Mouse (Mus musculus) heart, postnatal 36 days (tissue): ENCODE measurements around the gene Cenpa. TPM values are rescaled to one million over a fixed set of nuclear protein-coding genes. Genes with fewer than 3 reads are reported as not detected.

Experiments
- DNase-seq, 2 experiments: peaks; one replicate each; pipeline ENCODE4 v3.0.0; 2021 to 2022
- intact Hi-C: fragments of 180-260 bp; cut with DNase I; formaldehyde crosslinking; loops from one replicate; pipeline ENCODE4 v1.15.1; 2025
- total RNA-seq, 2 experiments: library from RNA; stranded (reverse); gene quantifications; 2 replicates each; pipeline ENCODE4 v1.2.3; 2021

The Cenpa gene
- total RNA-seq, 2 experiments from 2014 or later = 49.5 to 55.2 TPM

- intact Hi-C loops = no loop called here
- DNase-seq = no peak
These were observed 22.9 kb upstream of the Cenpa start for GRCm38 (mm10) chr5:30643477-30644179.

DNA sequence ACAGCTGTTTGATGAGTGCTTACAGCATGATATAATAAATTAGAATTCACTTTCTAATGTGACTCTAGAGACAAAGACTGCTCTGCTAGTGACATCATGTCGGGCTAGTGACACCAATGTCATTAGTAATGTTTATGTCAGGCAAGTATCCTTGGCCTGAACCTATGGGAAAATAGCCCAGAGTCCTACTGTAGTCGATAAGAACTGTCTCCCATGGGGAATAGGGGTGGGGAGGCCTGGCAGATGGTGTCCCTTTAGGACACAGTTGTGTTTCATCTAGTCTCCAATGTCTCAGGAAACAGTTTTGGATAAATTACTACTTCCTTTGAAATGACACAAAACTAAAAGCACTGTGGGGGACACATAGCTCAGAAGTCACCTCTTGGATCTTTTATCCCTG, 20.5 kb upstream of the Cenpa start:
- DNase-seq = no peak
- intact Hi-C loops = no loop called here

GRCm38 (mm10) chr5:30647396-30647795, 19.2 kb upstream of the Cenpa start:
- no peak for DNase-seq
- intact Hi-C loops = no loop called here

- peak; percentile 93 to 96 for DNase-seq
- intact Hi-C loops = no loop called here
These were observed 18.6 kb upstream of the Cenpa start, which contains the start of gene Slc35f6 for GRCm38 (mm10) chr5:30647815-30648560. Gene Slc35f6, plus strand, starts transcription at chr5:30647933.

- no peak for DNase-seq
- intact Hi-C loops = no loop called here
These were observed 17.0 kb upstream of the Cenpa start for GRCm38 (mm10) chr5:30649558-30649957.

DNA sequence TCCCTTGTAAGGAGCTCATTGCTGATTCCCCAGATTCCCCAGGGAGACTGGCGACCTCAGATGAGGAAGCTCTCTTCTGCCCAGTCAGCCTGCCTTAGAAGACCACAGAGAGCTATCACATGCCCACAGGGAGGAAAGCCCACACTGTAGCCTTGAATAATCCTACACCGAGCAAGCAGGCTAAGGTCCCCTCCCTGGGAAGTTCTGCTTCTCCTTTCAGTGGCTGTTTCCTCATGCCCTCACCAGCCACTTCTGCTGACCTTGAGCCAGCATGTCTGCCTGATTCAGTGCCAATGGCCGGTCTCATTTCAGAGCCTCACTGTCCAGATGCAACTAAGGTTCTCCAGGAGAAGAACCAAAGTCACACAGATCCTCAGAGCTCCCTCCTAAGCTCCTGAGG, 15.8 kb upstream of the Cenpa start:
- intact Hi-C loops = loop anchor here (2.0 kb wide), 1 partner anchor 14 kb away; no protein-coding TSS in a partner anchor
- DNase-seq = peak; percentile 38 to 55

DNA sequence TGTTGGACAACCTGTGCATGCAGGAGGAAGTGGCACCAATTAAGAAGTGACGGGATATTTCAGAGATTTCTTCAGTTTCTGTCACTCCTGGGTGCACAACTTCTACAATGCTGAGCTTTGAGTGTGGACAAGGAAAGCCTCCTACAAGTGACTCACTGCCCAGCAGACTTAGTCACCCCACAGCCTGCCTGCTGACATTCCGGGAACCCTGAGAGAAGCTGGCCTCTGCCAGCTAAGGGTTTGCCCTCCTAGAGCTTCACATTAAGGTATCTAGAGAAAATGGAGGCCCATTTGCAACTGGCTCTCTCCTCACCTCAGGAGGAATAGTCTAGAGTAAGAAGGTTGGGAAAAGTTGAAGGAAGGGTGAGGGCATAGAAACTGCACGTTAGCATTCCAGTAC, 15.0 kb upstream of the Cenpa start:
- intact Hi-C loops = loop anchor here (2.0 kb wide), 1 partner anchor 13 kb away; no protein-coding TSS in a partner anchor
- no peak for DNase-seq

GRCm38 (mm10) chr5:30653246-30653645, 13.3 kb upstream of the Cenpa start:
- intact Hi-C loops = no loop called here
- DNase-seq = no peak

GRCm38 (mm10) chr5:30655042-30655441, 11.5 kb upstream of the Cenpa start:
- DNase-seq = no peak
- intact Hi-C loops = no loop called here

GRCm38 (mm10) chr5:30655526-30656195, 10.9 kb upstream of the Cenpa start:
- no peak for DNase-seq
- intact Hi-C loops = no loop called here

GRCm38 (mm10) chr5:30659042-30659441, 7.5 kb upstream of the Cenpa start:
- intact Hi-C loops = no loop called here
- no peak for DNase-seq

GRCm38 (mm10) chr5:30660278-30660677, 6.3 kb upstream of the Cenpa start:
- intact Hi-C loops = no loop called here

GRCm38 (mm10) chr5:30660813-30661212, 5.8 kb upstream of the Cenpa start:
- intact Hi-C loops = no loop called here
- DNase-seq = no peak

More at GRCm38 (mm10) chr5:30660278-30660677, 6.3 kb upstream of the Cenpa start:
- no peak for DNase-seq

GRCm38 (mm10) chr5:30665360-30665759, 1.2 kb upstream of the Cenpa start:
- no peak for DNase-seq
- intact Hi-C loops = loop anchor here (2.0 kb wide), 1 partner anchor 15 kb away; no protein-coding TSS in a partner anchor

- intact Hi-C loops = loop anchor here (2.0 kb wide), 1 partner anchor 15 kb away; no protein-coding TSS in a partner anchor
- no peak for DNase-seq
These were observed 609 bp upstream of the Cenpa start for GRCm38 (mm10) chr5:30665968-30666367.

GRCm38 (mm10) chr5:30667215-30667614, 638 bp downstream of the Cenpa start:
- intact Hi-C loops = no loop called here
- no peak for DNase-seq

GRCm38 (mm10) chr5:30667686-30668085, 1.1 kb downstream of the Cenpa start:
- DNase-seq = no peak
- intact Hi-C loops = no loop called here

DNA sequence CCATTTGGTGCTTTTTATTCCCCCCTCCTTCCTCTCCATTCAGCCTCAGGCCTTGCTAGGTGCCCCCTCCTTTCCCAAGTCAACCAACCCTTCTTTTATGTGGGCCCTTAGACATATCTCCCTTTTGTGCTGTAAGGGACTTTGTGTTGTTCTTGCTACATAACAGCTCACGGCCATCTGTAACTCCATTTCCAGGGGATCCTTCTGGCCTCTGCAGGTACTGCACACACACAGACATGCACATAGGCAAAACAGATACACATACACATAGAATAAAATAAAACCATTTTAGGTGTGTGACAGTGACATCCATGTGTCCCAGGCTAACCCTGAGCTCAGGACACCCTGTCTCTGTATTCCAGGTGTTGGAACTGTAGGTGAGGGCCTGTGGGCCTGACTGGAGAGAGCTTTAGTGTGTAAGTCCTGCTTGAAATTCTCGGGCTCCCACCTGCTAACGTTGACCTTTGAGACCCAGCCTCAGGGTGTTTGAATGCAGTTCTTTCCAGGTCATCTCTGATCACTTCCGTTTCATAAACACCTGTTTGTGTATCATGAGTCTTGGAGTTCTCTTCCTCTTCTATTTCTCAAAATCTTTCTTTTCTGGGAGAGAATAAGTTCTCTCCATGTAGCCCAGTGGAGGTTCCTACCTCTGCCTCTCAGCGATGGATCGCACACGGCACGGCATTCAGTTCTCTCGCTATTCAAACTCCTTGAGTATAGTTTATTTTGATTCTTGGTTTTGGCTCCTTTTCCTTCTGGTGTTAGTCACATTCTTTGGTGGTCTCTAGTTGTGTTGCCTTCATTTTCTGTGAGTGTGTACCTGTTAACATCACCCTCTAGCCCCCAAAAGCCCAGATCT, 2.3 kb downstream of the Cenpa start:
- intact Hi-C loops = no loop called here
- DNase-seq = no peak

GRCm38 (mm10) chr5:30669496-30669830, 2.9 kb downstream of the Cenpa start:
- DNase-seq = no peak
- intact Hi-C loops = no loop called here

GRCm38 (mm10) chr5:30670091-30670490, 3.5 kb downstream of the Cenpa start:
- intact Hi-C loops = no loop called here
- DNase-seq = no peak
